ENCODE assay signal across 27 mouse cellular contexts in the genomic region with DNA sequence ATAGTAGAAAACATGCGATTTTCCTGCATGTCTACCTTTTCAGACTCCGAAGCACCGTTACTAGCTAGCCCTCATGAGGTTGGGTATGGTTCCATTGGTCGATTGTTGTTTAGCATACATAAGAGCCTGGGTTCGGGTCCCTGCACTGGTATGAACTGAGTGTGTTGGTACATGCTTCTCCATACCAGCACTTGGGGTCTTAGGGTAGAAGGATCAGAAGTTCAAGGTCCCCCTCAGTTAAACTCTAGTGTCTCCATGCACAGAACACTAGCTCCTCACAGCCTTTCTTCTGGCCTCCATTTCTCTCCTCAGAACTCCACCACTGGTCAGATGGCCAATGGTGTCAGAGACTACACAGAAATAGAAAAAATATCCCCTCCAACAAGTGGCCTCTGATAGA.
"Had no signal": no experiment of that assay in that cellular context is flagged by ENCODE, and none has a peak within 500 bp of the region (broad histone marks: within the 10 kb centered on the region; RNA-seq: fewer than 3 reads in every experiment).

No protein-coding gene starts in this region.

- H3K4me1 ChIP-seq: intestine, embryonic 15.5 days; liver, embryonic 13.5 days had no signal

- H3K9ac ChIP-seq: heart, embryonic 13.5 days; heart, embryonic 15.5 days; hindbrain, embryonic 12.5 days; hindbrain, embryonic 14.5 days; intestine, embryonic 15.5 days; limb, embryonic 12.5 days; liver, embryonic 13.5 days had no signal

- H3K36me3 ChIP-seq: heart, embryonic 13.5 days; heart, embryonic 15.5 days; hindbrain, embryonic 10.5 days; hindbrain, embryonic 12.5 days; intestine, embryonic 15.5 days; limb, embryonic 10.5 days; limb, embryonic 12.5 days; liver, embryonic 13.5 days had no signal

- H3K4me3 ChIP-seq: gastrocnemius, adult 2 months; heart, adult 2 months; heart, embryonic 13.5 days; heart, embryonic 15.5 days; hindbrain, embryonic 10.5 days; hindbrain, embryonic 12.5 days; intestine, embryonic 15.5 days; layer of hippocampus, adult 2 months; left cerebral cortex, adult 2 months; limb, embryonic 10.5 days; limb, embryonic 12.5 days; liver, embryonic 13.5 days had no signal

- H3K9me3 ChIP-seq: heart, embryonic 13.5 days; heart, embryonic 15.5 days; hindbrain, embryonic 10.5 days; hindbrain, embryonic 12.5 days; intestine, embryonic 15.5 days; limb, embryonic 10.5 days; limb, embryonic 12.5 days; liver, embryonic 13.5 days had no signal

- DNase-seq: gastrocnemius, adult 2 months; gastrocnemius, postnatal 10 days; gastrocnemius, postnatal 25 days; heart, adult 2 months; heart, postnatal 4 days; kidney, adult 18-20 months; kidney, adult 8-10 months; kidney, postnatal 10 days; kidney, postnatal 25 days; kidney, postnatal 4 days; liver; liver, embryonic 13.5 days had no signal

- H3K27ac ChIP-seq: gastrocnemius, adult 2 months; heart, adult 2 months; heart, embryonic 13.5 days; heart, embryonic 15.5 days; hindbrain, embryonic 10.5 days; hindbrain, embryonic 12.5 days; hindbrain, embryonic 14.5 days; intestine, embryonic 15.5 days; layer of hippocampus, adult 2 months; left cerebral cortex, adult 2 months; limb, embryonic 10.5 days; limb, embryonic 12.5 days; liver, embryonic 13.5 days had no signal

- ATAC-seq: hindbrain, embryonic 16.5 days; inflammation-experienced regulatory T-cells, adult 6 months; intestine, embryonic 15.5 days; intestine, postnatal 0 days had no signal

- H3K4me2 ChIP-seq: heart, embryonic 11.5 days; heart, embryonic 13.5 days; heart, embryonic 15.5 days; hindbrain, embryonic 12.5 days; hindbrain, embryonic 14.5 days; intestine, embryonic 15.5 days; limb, embryonic 12.5 days; liver, embryonic 11.5 days; liver, embryonic 13.5 days had no signal

- H3K27me3 ChIP-seq: heart, embryonic 13.5 days; heart, embryonic 15.5 days; hindbrain, embryonic 12.5 days; intestine, embryonic 15.5 days; limb, embryonic 12.5 days; liver, embryonic 13.5 days had no signal
